Mouse (Mus musculus) kidney, adult 8-10 months (tissue): Measurements from ENCODE around the gene Sema5a.
A peak's percentile ranks its signal among the peaks of the same experiment; 100 is the strongest.

Source experiments
- DNase-seq, 2 experiments: peaks; one replicate each; pipeline ENCODE4 v3.0.0; 2022

Sema5a gene

DNA sequence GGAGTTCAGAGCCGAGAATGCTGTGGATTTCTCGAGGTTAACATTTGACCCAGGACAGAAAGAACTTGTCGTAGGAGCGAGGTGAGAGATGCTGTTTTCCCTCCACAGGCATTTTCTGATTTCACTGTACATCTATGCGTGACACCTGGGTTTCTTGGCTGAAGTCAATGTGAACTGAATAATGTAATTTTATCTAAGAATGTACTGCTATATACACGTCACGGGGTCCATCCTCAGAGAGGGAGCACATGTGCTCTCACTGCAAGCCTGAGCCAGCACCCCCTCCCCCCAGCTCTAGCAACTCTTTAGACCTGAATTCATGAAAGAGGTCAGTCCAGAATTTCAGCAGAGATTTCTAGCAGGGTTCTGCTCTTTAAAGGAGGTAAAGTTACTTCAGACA lies 215.6 kb downstream of the Sema5a start:
- no peak for DNase-seq

DNA sequence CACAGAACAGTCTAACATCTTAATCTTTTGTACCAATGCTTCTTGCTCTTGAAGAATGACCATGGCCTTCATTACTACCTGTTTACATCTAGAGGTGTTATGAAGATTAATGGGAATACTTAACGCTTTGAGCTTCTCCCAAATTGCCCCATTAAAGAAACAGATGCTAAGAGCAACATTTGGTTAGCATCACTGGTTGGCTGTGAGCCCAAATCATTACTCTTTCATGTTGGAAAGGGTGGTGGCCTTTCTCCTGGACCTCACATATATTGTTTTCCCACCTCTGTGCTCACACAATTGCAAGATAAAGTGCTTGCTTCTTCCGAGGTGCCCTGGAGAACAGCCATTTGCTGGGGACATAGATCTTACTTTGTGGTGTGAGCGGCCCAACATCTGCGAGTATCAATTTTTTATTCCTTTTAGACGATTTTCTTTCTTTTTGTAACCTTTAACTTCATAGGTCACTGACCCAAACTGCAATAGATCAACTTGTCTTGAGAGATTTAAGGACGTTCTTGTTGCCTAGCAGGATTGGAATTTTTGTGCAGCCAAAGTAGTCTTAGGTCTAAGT lies 227.0 kb downstream of the Sema5a start:
- DNase-seq, result no peak

DNA sequence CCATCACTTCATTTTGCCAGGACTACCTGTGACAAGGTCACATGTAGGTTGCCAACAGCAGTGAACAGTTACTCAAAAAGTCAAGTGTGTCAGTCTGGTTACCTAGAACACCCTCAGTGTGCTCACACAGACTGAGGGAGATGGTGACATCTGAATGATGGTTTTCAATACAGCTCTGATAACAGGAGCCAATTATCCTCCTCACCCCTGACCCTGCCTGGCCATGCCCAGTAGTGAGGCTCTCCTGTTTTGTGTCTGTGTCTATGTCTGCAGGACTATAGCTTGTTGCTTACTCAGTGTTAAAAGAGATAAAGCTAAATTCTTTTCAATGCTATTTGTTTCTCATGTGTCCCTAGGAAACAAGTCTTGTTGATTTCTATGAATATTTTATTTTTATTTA lies 236.1 kb downstream of the Sema5a start:
- DNase-seq, result no peak

DNA sequence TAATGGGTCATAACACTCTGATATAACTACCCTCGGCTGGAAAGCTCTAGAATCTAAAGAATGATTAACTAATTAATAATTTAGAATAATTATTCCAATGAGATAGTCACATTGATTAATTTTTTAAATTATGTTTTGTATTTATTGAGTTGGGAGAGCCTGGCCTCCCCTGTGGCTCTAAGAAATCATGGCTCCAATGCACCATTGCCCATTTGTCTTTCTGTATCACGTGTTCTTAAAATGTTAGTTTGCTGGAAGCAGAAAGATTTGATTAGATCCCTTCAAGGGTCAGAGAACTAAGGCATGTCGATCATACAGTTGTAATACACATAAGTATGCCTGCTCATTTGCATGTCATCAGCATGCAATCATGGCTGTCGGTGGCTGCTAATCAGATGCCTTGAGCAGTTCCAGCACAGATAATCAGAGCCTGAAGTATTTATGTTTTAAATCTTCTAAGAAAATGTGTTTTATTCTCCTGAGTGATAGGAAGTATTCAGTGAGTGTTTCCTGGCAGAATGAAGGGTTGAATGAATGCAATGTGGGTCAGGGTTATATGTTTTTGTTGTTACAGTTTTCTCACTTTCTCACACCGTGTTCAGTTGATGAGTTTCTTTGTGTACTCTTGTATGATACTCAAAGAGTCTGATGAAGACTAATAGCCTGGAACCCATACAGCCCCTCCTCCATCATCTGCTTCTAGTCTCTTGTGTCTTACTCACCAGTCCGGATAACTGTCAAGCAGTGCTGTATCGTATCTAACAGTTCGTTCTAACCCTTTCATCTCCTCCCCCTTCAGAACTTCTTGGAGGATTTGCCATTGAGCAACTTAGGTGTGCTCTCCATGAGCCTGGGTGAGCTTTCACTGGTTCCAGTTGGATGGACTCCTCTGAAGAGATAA lies 240.7 kb downstream of the Sema5a start:
- no peak for DNase-seq

DNA sequence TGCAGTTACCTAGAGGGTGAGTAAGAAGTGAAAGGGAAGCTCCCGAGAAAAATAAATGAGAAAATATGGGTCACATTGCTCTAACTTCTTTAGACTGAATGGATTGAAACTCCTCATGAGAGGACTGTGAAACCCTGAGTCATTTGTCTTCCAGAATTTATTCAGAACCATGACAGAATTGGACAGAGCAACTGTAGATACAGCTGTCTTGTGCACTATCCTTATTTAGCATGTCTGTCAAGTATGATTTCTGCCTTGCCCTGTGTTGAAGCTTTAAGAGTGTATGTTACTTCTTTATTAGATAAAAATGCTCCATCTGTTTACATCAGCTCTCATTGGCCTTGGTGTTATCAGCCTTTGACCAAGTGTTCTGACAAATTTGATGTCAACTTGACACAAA lies 243.4 kb downstream of the Sema5a start:
- no peak for DNase-seq

DNA sequence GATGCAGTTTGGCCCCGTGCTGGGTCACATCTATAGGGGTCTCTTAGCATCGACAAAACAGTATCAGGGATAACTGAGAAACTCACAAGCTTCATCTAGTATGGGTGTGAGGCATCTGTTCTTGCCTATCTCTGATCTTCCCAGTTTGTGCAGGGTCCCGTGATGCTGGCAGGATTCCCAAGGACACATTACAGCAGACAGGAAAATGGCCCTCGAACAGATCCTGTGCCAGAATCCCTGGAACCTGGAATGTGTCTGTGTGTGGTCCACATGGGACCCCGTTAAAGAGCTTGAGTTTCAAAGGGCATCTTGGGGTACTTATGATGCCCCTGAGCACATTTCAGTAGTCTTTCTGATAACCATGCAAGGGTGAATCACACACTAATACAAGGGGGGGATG lies 249.6 kb downstream of the Sema5a start:
- no peak for DNase-seq

DNA sequence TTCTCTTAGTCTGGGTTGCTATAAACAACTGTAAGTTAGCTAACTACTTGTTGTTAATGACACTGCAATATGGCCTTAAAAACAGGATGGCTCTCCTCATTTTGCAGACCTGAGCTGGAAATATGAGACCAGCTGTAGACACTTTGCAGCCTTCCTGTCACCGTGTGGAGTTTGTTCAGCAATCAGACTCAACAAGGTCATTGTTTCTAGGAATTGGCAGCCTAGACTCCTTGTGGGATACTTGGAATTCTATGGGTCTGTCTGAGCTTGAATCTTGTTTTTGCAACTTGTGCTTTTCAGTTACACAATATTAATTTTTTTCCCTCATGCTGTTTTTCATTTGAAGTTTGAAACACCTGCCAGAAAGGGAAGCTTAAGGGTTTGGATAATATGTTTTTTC lies 250.3 kb downstream of the Sema5a start:
- DNase-seq, result no peak

DNA sequence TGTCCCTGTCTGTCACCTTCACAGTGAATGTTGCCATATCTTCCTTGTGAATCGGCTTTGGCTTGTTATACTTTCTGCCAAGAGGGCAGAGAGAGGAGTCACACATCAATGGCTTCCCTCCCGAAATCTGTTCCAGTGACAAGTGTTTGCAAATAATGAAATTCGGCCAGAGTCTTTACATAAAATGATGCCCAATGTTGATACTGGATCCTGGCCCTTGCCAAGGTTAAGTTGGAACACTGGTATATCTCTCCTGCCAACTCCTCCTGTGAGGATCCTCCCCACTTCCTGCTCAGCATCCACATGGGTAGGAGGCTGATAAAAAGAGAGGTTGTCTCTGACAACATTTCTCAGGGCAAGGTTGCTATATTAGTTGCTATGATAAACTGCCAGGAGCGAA lies 252.3 kb downstream of the Sema5a start:
- no peak for DNase-seq

DNA sequence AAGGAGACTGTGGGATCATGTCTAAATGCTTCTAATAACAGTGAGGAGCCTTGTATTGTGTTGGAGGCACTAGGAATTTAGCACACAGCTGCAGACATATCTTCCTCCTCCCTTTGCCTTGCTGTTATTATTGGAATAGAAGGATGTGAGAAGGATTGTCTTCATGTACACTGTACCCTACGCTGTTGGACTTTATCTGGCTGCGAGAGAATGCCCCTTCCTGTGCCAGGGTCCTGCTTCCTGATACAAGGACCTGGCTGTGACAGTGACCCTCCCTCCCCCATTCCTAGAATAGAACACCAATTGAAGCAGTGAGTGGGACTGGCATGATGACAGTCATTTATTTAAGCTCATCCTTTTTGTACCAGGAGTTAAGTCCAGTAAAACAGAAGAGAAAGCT lies 261.3 kb downstream of the Sema5a start:
- DNase-seq, result no peak

DNA sequence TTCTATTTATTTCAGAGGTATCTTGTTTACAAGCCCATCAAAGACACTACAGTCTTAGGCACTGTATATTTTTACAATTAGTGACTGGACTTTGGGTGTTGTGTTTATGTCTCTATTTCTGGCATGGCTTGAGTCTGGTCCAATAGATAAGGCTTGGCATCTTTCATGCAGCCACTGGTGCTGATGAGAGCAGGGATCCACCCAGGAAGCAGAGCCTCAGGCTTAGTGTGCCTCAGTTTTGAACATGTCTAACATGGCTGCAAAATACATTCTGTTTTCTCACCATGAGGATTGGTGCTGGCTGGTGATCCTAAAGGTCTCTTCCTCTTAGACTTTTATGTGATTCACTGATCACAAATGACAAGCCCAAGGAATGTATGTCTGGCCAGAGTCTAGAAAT lies 263.7 kb downstream of the Sema5a start:
- no peak for DNase-seq

DNA sequence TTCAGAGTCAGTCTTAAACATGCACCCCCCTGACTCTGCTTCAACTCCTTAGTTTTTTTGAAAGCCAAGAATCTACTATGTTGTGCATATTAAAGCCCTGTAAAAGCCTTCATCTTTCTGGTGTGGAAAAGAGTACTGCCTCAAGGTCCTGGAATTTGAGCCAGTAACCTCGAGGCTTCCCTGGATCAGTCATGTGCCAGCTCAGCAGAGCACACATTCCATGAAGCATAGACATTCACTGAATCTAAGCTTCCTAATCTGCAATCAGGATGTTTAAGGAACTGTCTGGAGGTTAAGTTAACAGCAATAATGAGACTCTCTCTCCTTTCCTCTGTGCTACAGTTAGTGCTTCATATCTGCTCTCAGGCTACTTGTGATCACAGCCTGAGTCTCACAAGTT lies 270.3 kb downstream of the Sema5a start:
- no peak for DNase-seq

DNA sequence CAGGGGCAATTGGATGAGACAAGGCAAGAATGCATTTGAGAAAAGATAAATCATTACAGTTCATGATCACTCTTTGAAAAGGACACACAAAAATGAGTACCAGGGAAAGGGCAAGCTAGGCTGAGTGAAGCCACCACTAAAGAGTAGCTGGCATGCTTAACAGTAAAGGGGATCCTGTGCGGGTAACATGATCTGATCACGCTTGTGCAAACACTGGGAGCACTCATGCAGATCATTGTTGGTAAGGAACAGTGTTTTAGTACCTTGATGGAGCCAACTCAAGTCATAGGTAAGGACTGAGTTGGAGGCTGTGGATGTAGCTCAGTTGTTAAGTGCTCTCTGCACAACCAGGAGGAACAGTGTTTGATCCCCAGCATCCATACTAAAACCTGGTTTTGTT lies 273.3 kb downstream of the Sema5a start:
- no peak for DNase-seq

DNA sequence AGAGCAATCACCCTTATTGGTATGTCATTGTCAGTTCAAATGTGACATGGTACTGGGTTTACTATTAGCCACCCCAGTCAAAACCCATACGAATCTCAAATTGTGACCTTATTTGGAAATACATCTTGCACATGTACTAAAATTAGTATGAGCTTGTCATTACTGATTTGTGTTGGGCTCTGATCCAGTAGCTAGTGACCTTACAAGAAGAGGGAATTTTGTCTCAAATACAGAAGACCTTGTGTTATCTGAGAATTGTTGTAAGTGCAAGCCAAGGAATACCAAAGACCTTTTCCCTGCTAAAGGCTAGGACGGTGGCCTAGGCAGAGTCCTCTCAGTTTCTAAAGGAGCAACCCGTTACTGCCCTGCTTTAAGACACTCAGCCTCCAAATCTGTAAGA lies 287.9 kb downstream of the Sema5a start:
- DNase-seq, result no peak

DNA sequence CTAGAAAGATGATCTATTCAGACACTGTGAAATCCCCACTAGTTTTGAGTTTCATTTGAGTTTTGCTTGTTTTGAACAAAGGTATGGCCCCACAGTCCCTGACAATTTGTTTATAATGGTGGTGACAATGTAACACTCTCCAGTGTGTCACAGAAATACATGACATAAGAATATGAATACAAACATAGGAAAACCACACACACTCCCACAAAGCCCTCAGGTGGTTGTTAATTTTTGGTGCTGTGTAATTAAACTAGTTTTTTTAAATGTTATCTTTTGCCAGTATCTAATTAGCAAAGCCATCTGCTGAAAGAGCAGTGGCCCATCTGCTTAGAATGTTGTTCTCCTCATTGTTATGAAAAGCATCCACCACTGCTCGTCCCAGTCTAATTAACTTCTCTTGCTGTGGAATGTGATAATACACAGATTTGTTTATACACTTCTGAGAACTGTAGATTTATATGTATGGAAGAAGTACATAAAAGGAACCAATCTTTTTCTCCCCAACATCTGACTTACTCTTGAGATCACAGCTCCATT lies 289.0 kb downstream of the Sema5a start:
- no peak for DNase-seq

DNA sequence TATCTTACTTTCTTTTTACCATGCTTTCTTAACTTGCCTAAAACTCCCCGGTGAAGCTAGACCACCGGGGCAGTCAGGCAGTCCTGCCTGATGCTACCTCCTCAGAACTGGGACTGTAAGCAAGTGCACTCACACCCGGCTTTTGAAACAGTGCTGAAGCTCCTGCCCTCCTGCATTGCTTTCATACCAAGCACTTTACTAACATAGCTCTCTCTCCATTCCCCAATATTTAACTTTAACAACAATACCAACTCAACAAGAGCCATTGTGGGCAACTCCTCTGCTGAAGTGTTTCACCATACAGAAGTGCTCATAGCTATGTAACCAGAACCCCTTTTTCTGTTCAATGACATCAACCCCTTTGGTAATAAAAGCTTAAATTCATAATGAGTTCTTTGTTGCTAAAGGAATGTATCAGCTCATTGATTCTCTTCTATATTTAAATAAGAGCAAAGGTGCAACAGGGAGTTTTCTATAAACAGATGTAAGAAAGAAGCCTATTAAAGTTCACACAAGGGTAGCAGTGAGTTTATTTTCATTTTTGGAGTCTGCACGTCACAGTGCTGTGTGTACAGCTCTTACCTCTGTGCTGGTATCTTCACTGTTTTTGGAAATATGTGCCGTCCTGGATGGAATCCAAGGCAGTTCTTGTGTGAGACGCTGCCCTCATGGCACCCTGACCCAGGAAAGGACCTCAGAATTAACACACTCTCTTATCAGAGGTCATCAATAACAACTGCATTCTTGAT lies 292.3 kb downstream of the Sema5a start:
- no peak for DNase-seq

DNA sequence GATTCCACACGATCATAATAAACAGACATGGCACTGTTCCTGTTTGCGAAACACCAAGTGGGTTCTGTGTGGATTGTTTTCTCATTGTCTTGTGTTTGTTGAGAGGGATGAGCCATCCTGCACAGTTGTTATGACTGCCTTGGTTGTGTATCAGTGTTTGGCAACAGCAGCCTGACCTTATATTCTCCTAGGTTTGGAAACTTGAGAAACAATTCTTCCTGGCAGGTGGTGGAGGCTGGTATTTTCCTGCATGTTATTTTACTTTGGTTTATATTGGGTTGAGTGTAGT lies 292.8 kb downstream of the Sema5a start:
- DNase-seq, result no peak

DNA sequence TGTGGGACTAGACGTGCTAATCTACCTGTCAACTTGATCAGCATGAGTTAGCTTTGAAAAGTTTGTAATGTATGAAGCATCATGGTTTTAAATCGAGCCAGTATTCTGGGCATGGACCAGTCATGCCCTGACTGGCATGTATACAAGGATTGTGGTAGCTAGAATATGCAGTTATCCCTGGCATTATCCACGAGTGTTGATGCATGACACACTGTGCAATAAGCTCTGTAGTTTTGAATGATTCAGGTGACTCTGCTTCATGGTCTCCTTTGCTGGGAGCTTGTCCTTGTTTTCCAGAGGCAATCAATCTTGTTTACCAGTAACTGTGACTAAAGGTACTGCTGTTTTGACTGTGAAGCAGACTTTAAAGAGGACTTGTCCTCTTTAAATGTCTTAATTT lies 293.5 kb downstream of the Sema5a start:
- no peak for DNase-seq

DNA sequence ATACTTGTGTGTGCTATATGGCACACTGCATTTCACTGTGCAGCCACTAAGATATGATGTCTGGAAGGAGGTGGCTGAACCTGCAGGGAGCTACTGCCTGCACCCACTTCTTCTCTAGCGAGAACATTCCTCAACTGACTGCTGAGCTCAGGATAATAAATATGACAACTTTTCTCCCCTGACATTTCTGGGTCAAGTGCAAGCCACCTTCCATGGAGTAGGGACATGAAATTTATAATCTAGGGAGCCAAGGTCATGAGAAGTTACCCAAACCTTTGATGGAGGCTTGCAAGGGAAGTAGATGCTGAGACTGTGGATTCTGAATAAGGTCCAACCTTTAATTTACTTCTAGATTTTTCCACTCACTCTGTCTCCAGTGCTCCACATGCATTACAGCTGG lies 298.1 kb downstream of the Sema5a start:
- DNase-seq, result no peak

DNA sequence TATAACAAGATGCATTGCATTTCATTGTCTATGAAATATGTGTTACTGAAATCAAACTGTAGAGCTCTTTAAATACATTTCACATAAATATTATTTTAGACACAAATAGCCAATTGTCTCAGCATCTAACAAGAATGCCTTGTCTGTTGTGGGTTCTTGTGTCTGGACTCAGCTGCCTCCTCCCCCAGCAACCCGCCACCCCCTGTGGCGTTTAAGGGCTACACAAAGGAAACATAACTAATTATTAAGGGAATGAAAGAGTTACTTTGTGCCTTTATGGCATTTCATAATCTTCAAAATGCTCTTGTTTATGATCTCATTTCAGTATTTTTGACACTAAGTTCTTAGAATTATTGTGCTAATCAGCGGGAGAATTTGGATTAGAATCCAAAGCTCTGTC lies 298.6 kb downstream of the Sema5a start:
- no peak for DNase-seq

DNA sequence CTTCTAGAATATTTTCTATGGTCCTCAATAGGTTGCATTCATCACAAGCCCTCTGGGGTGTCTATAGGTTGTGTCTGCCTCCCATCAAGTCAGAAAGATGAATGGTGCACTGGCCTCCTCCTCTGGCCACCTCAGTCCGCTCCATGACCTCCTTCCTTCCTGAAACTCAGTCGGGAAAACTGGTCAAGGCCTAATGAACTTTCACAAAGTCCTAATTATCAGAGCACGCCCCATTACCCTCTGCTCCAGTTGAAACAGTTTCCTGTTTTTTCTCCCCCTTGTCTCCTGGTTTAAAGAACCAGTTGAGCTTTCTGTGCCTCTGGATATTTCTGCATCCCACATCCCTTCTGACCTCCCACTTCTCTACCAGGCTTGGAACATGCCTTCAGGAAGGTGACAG lies 300.8 kb downstream of the Sema5a start:
- DNase-seq, result no peak

DNA sequence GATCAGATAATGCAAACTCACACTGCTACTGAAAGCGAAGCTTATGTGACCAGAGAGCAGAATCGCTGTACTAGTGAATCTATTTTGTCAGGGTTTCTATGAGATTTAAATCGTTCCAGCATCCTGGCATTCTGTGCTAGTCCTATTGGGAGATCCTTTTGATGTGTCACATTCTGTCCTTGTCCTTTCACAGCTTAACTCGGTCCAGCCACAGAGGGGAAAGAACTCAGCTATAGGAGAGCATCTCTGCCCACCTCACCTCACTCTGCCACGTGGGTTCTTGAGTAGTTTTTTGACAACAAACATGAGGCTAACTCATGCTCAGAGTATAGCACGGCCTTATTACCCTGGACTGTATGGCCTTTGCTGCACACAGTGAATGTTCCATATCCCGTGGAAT lies 302.1 kb downstream of the Sema5a start:
- no peak for DNase-seq

DNA sequence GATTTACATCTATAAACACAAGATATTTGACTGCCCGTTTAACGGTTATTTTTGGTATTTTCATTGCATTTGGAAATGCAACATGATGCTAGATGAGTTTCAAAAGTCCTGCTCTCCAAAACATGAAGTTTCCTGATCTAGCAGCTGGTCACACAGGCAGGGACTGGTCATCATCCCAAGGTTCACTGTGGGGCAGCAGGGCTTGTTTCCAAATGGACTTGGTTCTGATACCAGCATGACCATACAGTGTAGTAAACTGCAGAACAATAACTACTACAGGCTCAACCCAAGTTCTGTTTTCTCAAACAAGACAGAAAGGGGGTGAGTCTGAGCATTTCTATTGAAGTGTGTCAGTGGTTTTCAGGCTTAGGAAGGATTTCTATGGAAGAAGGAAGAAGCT lies 314.3 kb downstream of the Sema5a start:
- DNase-seq, result peak in 1 of 2 experiments; percentile 24

DNA sequence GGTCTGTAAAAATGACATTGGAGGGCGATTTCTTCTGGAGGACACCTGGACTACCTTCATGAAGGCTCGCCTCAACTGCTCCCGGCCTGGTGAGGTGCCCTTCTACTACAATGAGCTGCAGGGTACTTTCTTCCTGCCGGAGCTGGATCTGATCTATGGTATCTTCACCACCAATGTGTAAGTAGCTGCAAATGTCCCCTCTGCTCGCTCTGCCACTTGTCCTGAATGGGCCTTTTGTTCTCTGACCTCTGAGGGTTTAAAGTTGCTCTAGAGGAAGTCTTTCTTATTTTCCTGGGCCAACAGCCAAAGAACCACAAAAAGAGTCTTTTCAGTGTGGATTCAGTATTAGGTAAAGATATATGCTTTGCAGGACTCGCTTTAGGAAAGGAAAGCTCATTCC lies 318.0 kb downstream of the Sema5a start:
- peak in 1 of 2 experiments; percentile 15 for DNase-seq
